Mouse (Mus musculus): Measurements from ENCODE around the gene Gpr107. TPM values are rescaled to one million over a fixed set of nuclear protein-coding genes. Genes with fewer than 3 reads are reported as not detected.

Gpr107 gene
- total and polyA plus RNA-seq, 2 experiments from 2014 or later: 24.0 to 40.8 TPM

DNA sequence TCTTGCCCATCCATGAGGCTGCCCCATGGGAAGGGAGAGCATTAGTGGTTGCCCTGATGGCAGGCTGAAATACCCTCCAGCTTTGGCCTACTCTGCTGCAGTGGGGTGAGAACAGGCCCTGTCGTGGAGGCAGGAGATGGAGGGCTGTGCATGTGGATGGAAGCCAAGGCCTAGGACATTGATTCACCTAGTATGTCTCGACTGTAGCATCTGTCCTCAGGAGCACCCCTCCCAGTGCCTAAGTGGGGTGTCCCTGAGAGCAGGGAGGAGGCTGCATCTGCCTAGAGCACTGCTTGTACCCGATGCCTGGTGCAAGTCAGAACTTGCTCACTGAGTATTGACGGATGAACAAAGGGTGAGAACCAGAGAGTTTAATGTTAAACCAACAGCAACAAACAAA lies 54.1 kb downstream of the Gpr107 start:
- H3K27ac ChIP-seq (ENCODE audit: low read depth, low read length): no peak overlapping the region
- no peak overlapping the region for H3K4me2 ChIP-seq (ENCODE audit: low read depth)
- no peak overlapping the region for H3K4me3 ChIP-seq (ENCODE audit: low read depth, low read length)
- H3K9ac ChIP-seq: no peak overlapping the region
- DNase-seq (no peak), ATAC-seq (no peak)
- TF ChIP-seq CTCF (IDR thresholded peaks at IDR 0.05; ENCODE audit: low read depth): no peak
- WGBS: 58% methylated on average over 4 of the region's 4 CpGs
- H3K9me3 ChIP-seq (ENCODE audit: low read length): no peaks in the 10 kb centered on the region
- H3K4me1 ChIP-seq (ENCODE audit: insufficient read depth): no peaks in the 10 kb centered on the region
- H3K27me3 ChIP-seq (ENCODE audit: insufficient read depth, low read length): no peaks in the 10 kb centered on the region
- peaks cover 46% of the 10 kb centered on the region for H3K36me3 ChIP-seq (ENCODE audit: insufficient read depth)

DNA sequence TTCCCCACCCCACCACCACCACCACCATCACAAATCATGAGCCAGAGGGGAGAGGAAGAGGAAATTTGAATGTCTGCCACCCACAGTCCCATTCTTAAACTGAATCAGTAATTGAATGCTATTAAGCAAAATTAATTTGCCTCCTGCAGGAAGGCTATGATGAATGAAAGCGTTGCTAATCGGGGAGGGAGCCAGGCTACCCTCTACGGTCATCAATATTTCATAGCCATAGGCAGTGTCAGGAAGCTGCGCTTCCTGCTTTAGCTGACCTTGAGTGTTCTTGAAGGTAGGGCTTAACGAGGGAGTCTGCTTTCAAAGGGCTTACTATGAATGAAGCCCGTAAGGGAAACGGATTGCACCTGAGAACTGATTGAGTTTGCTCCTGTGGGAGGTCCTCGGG lies 54.8 kb downstream of the Gpr107 start:
- ATAC-seq (no peak), DNase-seq (no peak)
- Histone ChIP-seq H3K9ac (no peak overlapping the region), H3K27me3 (ENCODE audit: insufficient read depth, low read length) (no peaks in the 10 kb centered on the region), H3K9me3 (ENCODE audit: low read length) (no peaks in the 10 kb centered on the region), H3K4me1 (ENCODE audit: insufficient read depth) (no peaks in the 10 kb centered on the region), H3K4me2 (ENCODE audit: low read depth) (no peak overlapping the region), H3K36me3 (ENCODE audit: insufficient read depth) (peaks cover 44% of the 10 kb centered on the region), H3K27ac (ENCODE audit: low read depth, low read length) (no peak overlapping the region), H3K4me3 (ENCODE audit: low read depth, low read length) (no peak overlapping the region)
- TF ChIP-seq CTCF (IDR thresholded peaks at IDR 0.05; ENCODE audit: low read depth): no peak
- 38% methylated on average over 8 of the region's 8 CpGs for WGBS

DNA sequence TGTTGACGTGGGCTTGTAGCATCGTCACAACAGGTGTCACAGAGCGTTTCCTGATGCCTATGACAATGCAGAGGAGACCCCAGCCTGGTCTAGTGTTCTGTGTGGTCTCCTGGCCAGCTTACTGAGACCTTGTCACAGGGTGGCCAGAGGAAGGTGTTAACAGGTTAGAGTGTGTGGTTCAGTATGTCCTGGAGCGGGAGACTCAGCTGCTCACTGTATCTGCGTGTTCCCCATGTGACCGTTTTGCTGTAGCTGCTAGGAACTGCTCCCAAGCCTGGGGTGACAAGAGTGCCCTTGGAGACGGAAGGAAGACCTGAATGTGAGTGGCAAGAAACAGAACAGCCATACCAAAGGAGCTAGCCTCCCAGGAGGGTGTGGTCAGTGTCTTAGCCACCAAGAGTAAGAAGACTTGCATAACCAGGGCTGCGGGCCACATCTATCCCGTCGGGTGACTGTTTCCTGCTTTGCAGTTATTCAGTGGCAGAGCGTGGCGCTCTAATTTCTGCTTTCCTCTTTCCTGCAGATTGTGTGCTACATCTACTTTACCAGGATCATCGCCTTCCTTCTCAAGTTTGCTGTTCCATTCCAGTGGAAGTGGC lies 56.5 kb downstream of the Gpr107 start:
- Histone ChIP-seq H3K4me1 (ENCODE audit: insufficient read depth) (no peaks in the 10 kb centered on the region), H3K27me3 (ENCODE audit: insufficient read depth, low read length) (no peaks in the 10 kb centered on the region), H3K27ac (ENCODE audit: low read depth, low read length) (no peak overlapping the region), H3K4me2 (ENCODE audit: low read depth) (no peak overlapping the region), H3K36me3 (ENCODE audit: insufficient read depth) (peaks cover 49% of the 10 kb centered on the region), H3K9ac (no peak overlapping the region), H3K9me3 (ENCODE audit: low read length) (no peaks in the 10 kb centered on the region), H3K4me3 (ENCODE audit: low read depth, low read length) (no peak overlapping the region)
- DNase-seq: no peak
- ATAC-seq: no peak
- TF ChIP-seq CTCF (IDR thresholded peaks at IDR 0.05; ENCODE audit: low read depth): no peak
- 93% methylated on average over 13 of the region's 13 CpGs for WGBS

- H3K9ac ChIP-seq: no peak overlapping the region
- no peak for ATAC-seq
- no peak overlapping the region for H3K4me3 ChIP-seq (ENCODE audit: low read depth, low read length)
- TF ChIP-seq CTCF (IDR thresholded peaks at IDR 0.05; ENCODE audit: low read depth): no peak
- no peak overlapping the region for H3K27ac ChIP-seq (ENCODE audit: low read depth, low read length)
- H3K9me3 ChIP-seq (ENCODE audit: low read length): no peaks in the 10 kb centered on the region
- H3K4me2 ChIP-seq (ENCODE audit: low read depth): no peak overlapping the region
- DNase-seq: no peak
- H3K4me1 ChIP-seq (ENCODE audit: insufficient read depth): no peaks in the 10 kb centered on the region
- no peaks in the 10 kb centered on the region for H3K27me3 ChIP-seq (ENCODE audit: insufficient read depth, low read length)
- H3K36me3 ChIP-seq (ENCODE audit: insufficient read depth): peaks cover 55% of the 10 kb centered on the region
- WGBS: 93% methylated on average over 4 of the region's 4 CpGs
Observed at GRCm38 (mm10) chr2:31209525-31209924, 57.4 kb downstream of the Gpr107 start.

DNA sequence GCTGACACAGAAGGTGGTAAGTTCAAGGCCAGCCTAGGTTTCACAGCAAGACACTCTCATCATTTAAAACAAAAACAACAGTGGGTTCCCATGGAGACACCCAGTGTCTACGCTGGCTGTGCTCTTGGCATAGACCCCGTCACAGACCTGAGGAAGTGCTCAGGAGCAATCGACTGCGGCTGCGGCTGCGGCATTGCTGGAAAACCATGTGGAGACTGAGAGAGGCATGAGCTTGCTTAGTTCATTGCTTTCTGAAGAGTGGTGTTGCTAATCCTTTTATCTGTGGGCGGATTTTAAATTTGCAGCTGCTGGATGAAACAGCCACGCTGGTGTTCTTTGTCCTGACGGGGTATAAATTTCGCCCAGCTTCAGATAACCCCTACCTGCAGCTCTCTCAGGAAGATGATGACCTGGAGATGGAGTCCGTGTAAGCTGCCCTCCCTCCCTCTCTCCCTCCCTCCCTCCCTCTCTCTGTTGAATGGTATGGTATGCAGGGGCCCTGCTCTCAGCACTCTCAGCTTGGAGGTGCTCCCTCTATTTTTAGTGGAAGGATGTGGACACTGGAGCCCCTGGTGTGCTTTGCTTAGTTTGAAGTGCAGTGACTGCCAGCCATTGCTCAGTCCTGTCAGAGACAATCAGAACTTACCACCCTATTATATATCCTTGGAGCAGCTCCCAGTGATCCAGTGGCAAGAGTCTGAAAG lies 58.2 kb downstream of the Gpr107 start:
- Histone ChIP-seq H3K36me3 (ENCODE audit: insufficient read depth) (peaks cover 62% of the 10 kb centered on the region), H3K4me1 (ENCODE audit: insufficient read depth) (no peaks in the 10 kb centered on the region), H3K9ac (no peak overlapping the region; the same call in 1 of the 2 replicates), H3K9me3 (ENCODE audit: low read length) (no peaks in the 10 kb centered on the region), H3K4me2 (ENCODE audit: low read depth) (no peak overlapping the region), H3K27ac (ENCODE audit: low read depth, low read length) (no peak overlapping the region), H3K4me3 (ENCODE audit: low read depth, low read length) (no peak overlapping the region), H3K27me3 (ENCODE audit: insufficient read depth, low read length) (no peaks in the 10 kb centered on the region)
- DNase-seq: no peak
- ATAC-seq: no peak
- WGBS: 60% methylated on average over 11 of the region's 11 CpGs
- TF ChIP-seq CTCF (IDR thresholded peaks at IDR 0.05; ENCODE audit: low read depth): no peak

GRCm38 (mm10) chr2:31211204-31211603 lies 59.1 kb downstream of the Gpr107 start:
- Histone ChIP-seq H3K4me2 (ENCODE audit: low read depth) (no peak overlapping the region), H3K27me3 (ENCODE audit: insufficient read depth, low read length) (no peaks in the 10 kb centered on the region), H3K4me3 (ENCODE audit: low read depth, low read length) (no peak overlapping the region), H3K27ac (ENCODE audit: low read depth, low read length) (no peak overlapping the region), H3K9ac (no peak overlapping the region), H3K36me3 (ENCODE audit: insufficient read depth) (peaks cover 59% of the 10 kb centered on the region), H3K9me3 (ENCODE audit: low read length) (no peaks in the 10 kb centered on the region), H3K4me1 (ENCODE audit: insufficient read depth) (no peaks in the 10 kb centered on the region)
- DNase-seq (no peak), ATAC-seq (no peak)
- WGBS: 55% methylated on average over 3 of the region's 3 CpGs
- no peak for TF ChIP-seq CTCF (IDR thresholded peaks at IDR 0.05; ENCODE audit: low read depth)

GRCm38 (mm10) chr2:31214211-31214796 lies 62.2 kb downstream of the Gpr107 start:
- Histone ChIP-seq H3K9ac (no peak overlapping the region), H3K4me2 (ENCODE audit: low read depth) (no peak overlapping the region), H3K36me3 (ENCODE audit: insufficient read depth) (peaks cover 41% of the 10 kb centered on the region), H3K4me3 (ENCODE audit: low read depth, low read length) (no peak overlapping the region), H3K27ac (ENCODE audit: low read depth, low read length) (no peak overlapping the region), H3K27me3 (ENCODE audit: insufficient read depth, low read length) (no peaks in the 10 kb centered on the region), H3K9me3 (ENCODE audit: low read length) (no peaks in the 10 kb centered on the region), H3K4me1 (ENCODE audit: insufficient read depth) (no peaks in the 10 kb centered on the region)
- DNase-seq (peak; percentile 37), ATAC-seq (peak; percentile 46; the same call in 1 of the 2 replicates)
- no peak for TF ChIP-seq CTCF (IDR thresholded peaks at IDR 0.05; ENCODE audit: low read depth)
- 42% methylated on average over 16 of the region's 16 CpGs for WGBS

All from forebrain, postnatal 0 days (tissue).